Mouse (Mus musculus): ENCODE results near the gene Tex2.

GRCm38 (mm10) chr11:106564261-106564660, 49.0 kb downstream of the Tex2 start:
- no peak for TF ChIP-seq CTCF (IDR thresholded peaks at IDR 0.05; ENCODE audit: low read depth, low read length)
- no peak for TF ChIP-seq GATA1 (IDR thresholded peaks at IDR 0.05; ENCODE audit: borderline replicate concordance, low read length)

Measured in G1E (cell line).